Mouse (Mus musculus): ENCODE data around the gene Surf1.

Gene Surf1

DNA sequence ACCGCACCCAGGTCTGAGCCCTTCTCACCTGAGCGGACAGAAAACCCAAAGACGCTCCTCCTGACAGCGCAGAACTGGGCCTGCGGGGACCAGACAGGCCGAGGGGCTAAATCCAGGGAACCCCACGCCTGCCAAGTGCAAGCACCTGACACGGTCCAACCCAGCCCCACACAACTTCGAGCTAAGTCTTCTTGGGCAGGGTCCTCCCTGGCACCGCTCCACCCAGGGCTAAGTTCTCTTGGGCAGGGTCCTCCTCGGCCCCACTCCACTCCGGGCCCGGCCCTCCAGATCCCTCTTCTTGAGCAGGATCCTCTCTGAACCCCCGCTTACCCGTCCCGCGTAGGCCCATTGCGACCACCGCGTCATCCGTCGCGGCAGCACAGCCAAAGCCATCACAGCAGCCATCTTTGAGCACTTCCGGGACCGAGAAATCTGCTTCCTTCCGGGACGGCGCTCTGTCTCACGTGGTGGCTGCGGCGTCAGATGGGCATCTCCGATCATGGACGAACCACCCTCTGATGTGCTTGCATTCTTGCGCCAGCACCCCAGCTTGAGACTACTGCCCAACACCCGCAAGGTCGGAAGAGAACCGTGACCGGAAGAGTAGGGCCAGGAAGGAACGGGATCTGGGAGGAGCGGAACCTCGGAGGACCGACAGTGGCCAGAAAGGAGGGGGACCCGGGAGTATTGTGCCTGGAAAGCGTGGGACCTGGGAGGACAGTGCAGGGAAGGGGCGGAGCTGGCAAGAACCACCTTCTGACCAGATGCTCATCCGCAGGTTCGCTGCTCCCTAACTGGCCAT is at the start of gene Surf1, which contains the start of gene Surf2:
Gene Surf1 (minus strand): TSS at position 604 of the 802 bp plus-strand sequence.
Gene Surf2 (plus strand): TSS at position 441 of the 802 bp plus-strand sequence.
- DNase-seq (ENCODE audit: extremely low read depth, low read depth, low spot score) = no peak

GRCm38 (mm10) chr2:26964724-26965370 is 48.5 kb upstream of the Surf1 start:
- no peak for DNase-seq (ENCODE audit: extremely low read depth, low read depth, low spot score)

- DNase-seq (ENCODE audit: extremely low read depth, low read depth, low spot score) = no peak
These were observed 47.8 kb upstream of the Surf1 start, which contains the start of gene Rexo4 for GRCm38 (mm10) chr2:26963923-26964723. TSS of gene Rexo4 (minus strand) at chr2:26964386.

DNA sequence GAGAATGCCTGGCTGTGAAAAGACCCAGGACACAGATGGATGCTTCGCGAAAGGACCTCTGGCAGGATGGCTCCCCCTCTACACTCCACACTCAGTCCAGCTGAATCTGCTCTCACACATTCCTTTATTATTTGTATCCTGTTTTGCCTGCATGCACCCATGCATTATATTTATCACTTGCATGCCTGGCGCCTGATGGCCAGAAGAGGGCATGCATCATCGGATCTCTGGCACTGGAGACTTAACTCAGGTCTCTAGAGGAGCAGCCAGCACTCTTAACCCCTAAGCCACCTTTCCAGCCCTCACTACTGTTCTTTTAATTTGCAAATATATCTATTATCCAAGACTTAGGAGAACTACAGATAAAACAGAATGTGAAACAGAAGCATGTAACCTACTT is 44.4 kb upstream of the Surf1 start:
- no peak for DNase-seq (ENCODE audit: extremely low read depth, low read depth, low spot score)

GRCm38 (mm10) chr2:26957488-26957859 is 41.1 kb upstream of the Surf1 start:
- DNase-seq (ENCODE audit: extremely low read depth, low read depth, low spot score) = no peak

GRCm38 (mm10) chr2:26956811-26957487 is 40.6 kb upstream of the Surf1 start:
- no peak for DNase-seq (ENCODE audit: extremely low read depth, low read depth, low spot score)

- DNase-seq (ENCODE audit: extremely low read depth, low read depth, low spot score) = no peak
These were observed 38.5 kb upstream of the Surf1 start for GRCm38 (mm10) chr2:26954735-26955395.

- no peak for DNase-seq (ENCODE audit: extremely low read depth, low read depth, low spot score)
These were observed 36.5 kb upstream of the Surf1 start for GRCm38 (mm10) chr2:26952866-26953265.

DNA sequence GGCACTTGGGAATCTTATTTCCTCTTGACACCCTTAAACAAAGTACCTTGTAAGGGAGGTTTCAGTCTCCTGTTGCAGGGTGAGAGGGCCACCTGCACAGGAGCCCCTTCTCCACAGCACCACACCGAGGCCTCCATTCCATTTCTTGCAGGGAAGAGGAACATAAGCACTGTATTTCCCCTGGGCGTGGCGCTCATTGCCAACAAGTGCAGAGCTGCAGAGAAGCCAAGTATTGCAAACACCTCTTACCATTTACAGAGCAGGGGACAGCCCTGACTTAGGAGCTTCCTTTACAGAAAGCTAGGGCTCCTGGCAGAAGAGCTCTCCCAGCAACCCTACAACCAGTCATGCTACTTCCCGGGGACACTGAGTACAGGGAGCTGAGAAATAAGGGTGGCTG is 35.9 kb upstream of the Surf1 start:
- DNase-seq (ENCODE audit: extremely low read depth, low read depth, low spot score) = no peak

- no peak for DNase-seq (ENCODE audit: extremely low read depth, low read depth, low spot score)
These were observed 35.1 kb upstream of the Surf1 start for GRCm38 (mm10) chr2:26951346-26951905.

GRCm38 (mm10) chr2:26950411-26950810 is 34.1 kb upstream of the Surf1 start:
- DNase-seq (ENCODE audit: extremely low read depth, low read depth, low spot score) = no peak

- DNase-seq (ENCODE audit: extremely low read depth, low read depth, low spot score) = no peak
These were observed 26.9 kb upstream of the Surf1 start for GRCm38 (mm10) chr2:26943253-26943652.

DNA sequence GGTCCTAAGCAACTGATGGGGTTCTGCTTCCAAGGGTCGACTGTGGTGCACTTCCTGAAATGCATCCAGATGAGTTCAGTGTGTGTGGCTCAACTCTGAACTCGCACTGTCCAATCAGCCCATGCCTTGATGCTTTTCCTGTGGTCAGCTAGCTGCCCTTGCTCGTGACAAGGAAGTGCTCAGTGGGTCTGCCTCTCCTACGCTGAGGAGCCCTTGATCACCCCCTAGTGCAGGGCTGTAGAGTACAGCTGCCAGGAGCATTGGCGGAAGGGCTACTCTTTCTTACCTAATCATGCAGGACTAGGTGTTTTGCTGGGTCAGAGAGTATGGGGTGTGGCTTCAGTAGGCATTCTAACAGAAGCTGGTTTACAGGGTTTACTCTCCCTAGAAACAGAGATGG is 25.2 kb upstream of the Surf1 start:
- no peak for DNase-seq (ENCODE audit: extremely low read depth, low read depth, low spot score)

GRCm38 (mm10) chr2:26936425-26936824 is 20.1 kb upstream of the Surf1 start:
- DNase-seq (ENCODE audit: extremely low read depth, low read depth, low spot score) = no peak

DNA sequence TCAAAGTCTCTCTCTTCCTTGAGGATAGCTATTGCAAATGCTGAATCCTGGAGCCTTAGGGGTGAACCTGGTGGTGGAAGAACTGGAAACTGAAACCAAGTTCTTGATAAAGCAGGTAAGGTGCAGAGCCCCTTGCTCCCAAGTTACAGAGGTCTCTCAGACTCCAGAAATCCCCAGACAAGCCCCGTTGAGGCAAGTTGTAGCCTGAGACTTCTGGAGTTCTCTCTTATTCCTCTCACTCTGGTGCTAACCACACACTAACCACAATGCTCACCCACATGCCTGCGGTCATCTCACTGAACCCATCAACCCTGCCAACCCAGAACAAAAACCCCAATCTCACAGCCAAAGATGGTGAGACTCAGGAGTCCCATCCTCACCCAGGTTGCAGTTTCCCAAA is 19.0 kb upstream of the Surf1 start:
- DNase-seq (ENCODE audit: extremely low read depth, low read depth, low spot score) = no peak

- DNase-seq (ENCODE audit: extremely low read depth, low read depth, low spot score) = no peak
These were observed 17.1 kb upstream of the Surf1 start, which contains the start of the genes Surf4 and Stkld1 for GRCm38 (mm10) chr2:26933304-26934055. TSS of gene Surf4 (minus strand) at chr2:26933928. TSS of gene Stkld1 (plus strand) at chr2:26934047.

DNA sequence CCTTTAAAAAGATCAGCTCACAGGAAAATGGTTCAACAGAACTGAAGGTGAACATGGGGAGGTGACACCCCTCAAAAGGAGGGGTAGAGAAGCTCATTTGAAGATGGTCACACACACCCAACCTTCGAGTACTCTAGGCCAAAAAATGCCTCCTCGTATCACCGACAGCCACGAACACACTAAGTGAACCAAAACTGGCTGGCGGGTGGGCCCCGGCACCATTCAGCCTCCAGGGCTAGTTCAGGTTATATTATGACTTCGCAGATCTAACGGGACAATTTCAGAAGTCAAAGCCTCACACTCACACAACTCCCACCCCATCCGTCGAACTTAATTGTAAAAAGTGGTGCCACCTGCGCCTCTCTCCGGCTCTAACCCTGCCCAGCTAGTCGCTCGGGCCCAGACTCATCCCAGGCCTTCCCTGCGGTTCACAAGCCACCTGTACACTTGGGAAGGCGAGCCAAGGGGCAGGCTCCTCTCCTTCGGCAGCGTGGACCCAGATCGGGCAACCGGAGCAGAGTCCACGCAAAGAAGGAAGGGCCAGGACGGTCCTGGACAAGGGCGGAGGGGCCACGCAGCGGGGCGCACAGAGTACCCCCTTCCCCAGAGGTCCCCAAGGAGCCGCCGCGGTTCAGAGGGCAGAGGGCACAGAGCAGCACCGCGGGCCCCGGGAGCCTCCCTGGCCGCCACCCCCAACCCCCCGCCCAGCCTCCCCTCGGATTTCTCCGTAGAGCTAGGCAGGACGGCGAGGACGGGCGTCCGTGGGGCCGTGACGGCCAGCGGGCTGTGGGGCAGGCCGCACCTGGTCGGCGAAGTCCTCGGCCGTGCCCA is 16.4 kb upstream of the Surf1 start:
- DNase-seq (ENCODE audit: extremely low read depth, low read depth, low spot score) = no peak

DNA sequence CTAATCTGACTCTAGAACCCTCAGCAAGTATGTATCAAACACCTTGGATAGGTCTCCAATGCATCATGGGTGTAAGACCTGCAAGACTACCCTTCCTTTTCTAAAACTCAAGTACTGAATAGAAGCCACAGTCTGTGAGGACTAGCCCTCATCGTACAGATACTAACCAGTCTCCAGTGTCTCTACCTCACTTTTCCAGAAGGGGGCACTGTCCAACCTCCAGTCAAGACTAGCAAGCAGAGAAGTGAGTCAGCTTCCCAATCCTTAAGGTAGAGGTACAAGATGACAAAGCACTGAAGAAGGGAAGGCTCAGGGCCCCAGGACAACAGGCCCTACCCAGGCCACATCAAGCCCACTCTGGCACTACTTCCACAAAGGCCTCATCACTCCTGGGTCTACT is 14.1 kb upstream of the Surf1 start:
- no peak for DNase-seq (ENCODE audit: extremely low read depth, low read depth, low spot score)

Data from fat pad, adult 2 months (tissue).